In the genomic region with DNA sequence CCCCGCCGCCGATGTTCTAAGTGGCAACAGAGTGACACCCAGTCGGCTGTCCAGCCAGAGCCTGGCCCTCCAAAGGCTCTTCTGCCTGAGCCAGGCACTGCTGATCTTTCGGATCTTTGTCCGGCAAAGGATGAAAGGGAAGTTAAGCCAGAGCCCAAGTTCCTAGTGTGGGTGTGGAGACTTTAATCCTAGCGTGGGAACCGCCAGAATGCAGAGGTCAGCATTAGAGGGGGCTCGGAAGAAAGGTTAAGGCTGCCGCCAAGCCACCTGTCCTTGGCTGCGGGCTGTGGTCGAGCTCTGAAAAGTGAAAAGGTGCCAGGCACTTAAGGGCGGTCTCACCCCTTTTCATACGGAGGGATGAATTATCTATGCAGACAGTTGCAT, we compare ENCODE assay signal across 8 mouse cellular contexts. TPM values are rescaled to one million over a fixed set of nuclear protein-coding genes. Genes with fewer than 3 reads are reported as not detected.
DNase-seq lines count a peak whose midpoint lies in the region; ATAC-seq and TF ChIP-seq lines count a peak whose summit lies in the region.

No protein-coding gene starts in this region.

- H3K4me1 ChIP-seq in kidney, embryonic 16.5 days (ENCODE audit: insufficient read depth, low read length), result peaks cover 23% of the 10 kb centered on the region
- peaks cover 22% of the 10 kb centered on the region for H3K4me1 ChIP-seq in bone marrow macrophage, adult 2 months (ENCODE audit: control insufficient read depth, insufficient read depth, low read length)
- H3K4me1 ChIP-seq in heart, embryonic 14.5 days (ENCODE audit: control insufficient read depth in 2 of 2, insufficient read depth in 2 of 2, low read length in 2 of 2), result peaks cover 12 to 28% of the 10 kb centered on the region in 2 experiments; a peak in 3 of 4 replicates

- H3K4me2 ChIP-seq in kidney, embryonic 16.5 days (replicated peaks; ENCODE audit: low read depth, low read length), result peak overlapping the region; percentile 65
- peak overlapping the region; percentile 77 for H3K4me2 ChIP-seq in heart, embryonic 14.5 days (ENCODE audit: low read length)

- H3K9me3 ChIP-seq in kidney, embryonic 16.5 days (ENCODE audit: low read length), result no peaks in the 10 kb centered on the region
- H3K9me3 ChIP-seq in heart, embryonic 14.5 days (ENCODE audit: control insufficient read depth, low read length), result no peaks in the 10 kb centered on the region

- ATAC-seq in kidney, embryonic 16.5 days (ENCODE audit: low FRiP score, low TSS enrichment), result peak; percentile 2; the same call in 1 of the 2 replicates
- no peak for ATAC-seq in heart, embryonic 14.5 days (ENCODE audit: insufficient number of reproducible peaks, insufficient read depth, low FRiP score, low read depth)

- 1% methylated on average over 14 of the region's 14 CpGs for WGBS in kidney, embryonic 16.5 days
- under 1% methylated on average over 14 of the region's 14 CpGs for WGBS in heart, embryonic 14.5 days

- H3K27me3 ChIP-seq in kidney, embryonic 16.5 days (ENCODE audit: insufficient read depth, low read length), result no peaks in the 10 kb centered on the region
- no peaks in the 10 kb centered on the region for H3K27me3 ChIP-seq in heart, embryonic 14.5 days (ENCODE audit: control insufficient read depth, insufficient read depth, low read length)

- no peak for TF ChIP-seq POLR2A in bone marrow macrophage, adult 2 months (IDR thresholded peaks at IDR 0.05; ENCODE audit: borderline replicate concordance, low read depth, low read length)

- H3K27ac ChIP-seq in kidney, embryonic 16.5 days (ENCODE audit: low read length), result peak overlapping the region; percentile 52
- no peak overlapping the region for H3K27ac ChIP-seq in bone marrow macrophage, adult 2 months (ENCODE audit: insufficient read depth, low read depth, low read length)
- no peak overlapping the region for H3K27ac ChIP-seq in heart, embryonic 14.5 days (replicated peaks in 1 of 2; ENCODE audit: control insufficient read depth in 1 of 2, insufficient read depth in 1 of 2, low read depth in 2 of 2, low read length in 2 of 2)

- TF ChIP-seq CTCF in bone marrow macrophage, adult 2 months (IDR thresholded peaks at IDR 0.05; ENCODE audit: low read depth, low read length), result no peak

- intact Hi-C loops in left cerebral cortex, postnatal 36 days (cut with DNase I), result loop anchor here (2.0 kb wide), 1 partner anchor 31 kb away; the partner anchor contains the start of gene Clec18a

- no peak for DNase-seq in kidney, postnatal 4 days
- DNase-seq in lung, postnatal 36 days, result peak; percentile 2
- no peak for DNase-seq in yolk sac, embryonic 10.5 days (ENCODE audit: low spot score)
- DNase-seq in left cerebral cortex, postnatal 36 days (ENCODE audit: low spot score in 2 of 2), result no peak
- DNase-seq in T-cell, adult 2 months (ENCODE audit: low spot score), result no peak

- no peaks in the 10 kb centered on the region for H3K36me3 ChIP-seq in kidney, embryonic 16.5 days (ENCODE audit: insufficient read depth, low read length)
- no peaks in the 10 kb centered on the region; the same call in 1 of the 2 replicates for H3K36me3 ChIP-seq in heart, embryonic 14.5 days (ENCODE audit: control insufficient read depth, insufficient read depth, low read length)

- peak overlapping the region; percentile 71 for H3K9ac ChIP-seq in kidney, embryonic 16.5 days (replicated peaks; ENCODE audit: low read length)
- H3K9ac ChIP-seq in heart, embryonic 14.5 days (ENCODE audit: low read length), result peak overlapping the region; percentile 61

- H3K4me3 ChIP-seq in kidney, embryonic 16.5 days (ENCODE audit: low read length), result peak overlapping the region; percentile 72
- peak overlapping the region; percentile 91 for H3K4me3 ChIP-seq in bone marrow macrophage, adult 2 months (ENCODE audit: insufficient read depth, low read length)
- H3K4me3 ChIP-seq in heart, embryonic 14.5 days (ENCODE audit: control insufficient read depth in 1 of 2, insufficient read depth in 1 of 2, low read depth in 1 of 2, low read length in 2 of 2), result peak overlapping the region; percentile 53 to 79

RNA-seq across cellular contexts. Expression of gene Exosc6, which starts 5.5 kb away (rescaled TPM):
- polyA plus RNA-seq in kidney, embryonic 16.5 days (2015; fragmentation: Nextera tagmentation; extraction: Ambion mirVana), result 19.1 TPM in 2 replicates
- polyA plus RNA-seq in bone marrow macrophage, adult 2 months (2012; ENCODE audit: insufficient read depth, insufficient read length, missing spikeins), result not detected in 2 replicates
- 10.7 and 14.5 TPM in 2 replicates for polyA plus RNA-seq in heart, embryonic 14.5 days (2014; fragmentation: Nextera tagmentation; extraction: Ambion mirVana)
- not detected for total RNA-seq in left cerebral cortex, postnatal 36 days (2021)

RNA-seq across cellular contexts. Expression of gene Aars, which starts 28.7 kb away (rescaled TPM):
- 57.7 and 66.3 TPM in 2 replicates for polyA plus RNA-seq in kidney, embryonic 16.5 days (2015; fragmentation: Nextera tagmentation; extraction: Ambion mirVana)
- polyA plus RNA-seq in bone marrow macrophage, adult 2 months (2012; ENCODE audit: insufficient read depth, insufficient read length, missing spikeins), result 20.8 and 27.2 TPM in 2 replicates
- polyA plus RNA-seq in heart, embryonic 14.5 days (2014; fragmentation: Nextera tagmentation; extraction: Ambion mirVana), result 31.7 and 35.4 TPM in 2 replicates
- total RNA-seq in left cerebral cortex, postnatal 36 days (2021), result 100 to 1,000 TPM in 1 of 2 experiments, 10 to 100 TPM in 1; 98.9 to 106 TPM

RNA-seq across cellular contexts. Expression of gene Ddx19b, which starts 30.1 kb away (rescaled TPM):
- polyA plus RNA-seq in kidney, embryonic 16.5 days (2015; fragmentation: Nextera tagmentation; extraction: Ambion mirVana), result 6.2 and 6.8 TPM in 2 replicates
- 5.5 and 6.4 TPM in 2 replicates for polyA plus RNA-seq in bone marrow macrophage, adult 2 months (2012; ENCODE audit: insufficient read depth, insufficient read length, missing spikeins)
- polyA plus RNA-seq in heart, embryonic 14.5 days (2014; fragmentation: Nextera tagmentation; extraction: Ambion mirVana), result 3.6 and 4.1 TPM in 2 replicates
- total RNA-seq in left cerebral cortex, postnatal 36 days (2021), result 10 to 100 TPM; 23.3 to 24.1 TPM

RNA-seq across cellular contexts. Expression of gene Clec18a, which starts 30.5 kb away (rescaled TPM):
- 87.0 and 94.7 TPM in 2 replicates for polyA plus RNA-seq in kidney, embryonic 16.5 days (2015; fragmentation: Nextera tagmentation; extraction: Ambion mirVana)
- not detected in 2 replicates for polyA plus RNA-seq in bone marrow macrophage, adult 2 months (2012; ENCODE audit: insufficient read depth, insufficient read length, missing spikeins)
- not detected in 2 replicates for polyA plus RNA-seq in heart, embryonic 14.5 days (2014; fragmentation: Nextera tagmentation; extraction: Ambion mirVana)
- total RNA-seq in left cerebral cortex, postnatal 36 days (2021), result 1 to 10 TPM; 3.2 to 3.5 TPM

RNA-seq across cellular contexts. Expression of gene Pdpr, which starts 32.8 kb away (rescaled TPM):
- 10.5 and 12.7 TPM in 2 replicates for polyA plus RNA-seq in kidney, embryonic 16.5 days (2015; fragmentation: Nextera tagmentation; extraction: Ambion mirVana)
- polyA plus RNA-seq in bone marrow macrophage, adult 2 months (2012; ENCODE audit: insufficient read depth, insufficient read length, missing spikeins), result 8.1 and 11.3 TPM in 2 replicates
- polyA plus RNA-seq in heart, embryonic 14.5 days (2014; fragmentation: Nextera tagmentation; extraction: Ambion mirVana), result 9.3 and 9.8 TPM in 2 replicates
- 10 to 100 TPM; 28.1 to 29.5 TPM for total RNA-seq in left cerebral cortex, postnatal 36 days (2021)

Comparison
In these comparisons a context has a peak if more than half of its experiments do, and no peak if none do; other contexts are left out.
1. RNA of gene Exosc6, which starts 5.5 kb away (polyA plus RNA-seq): 19.1 TPM in kidney, embryonic 16.5 days and 10.7 to 14.5 TPM in heart, embryonic 14.5 days; not detected in bone marrow macrophage, adult 2 months; every median in the first group is over 10 times any median in the second.
2. Peak in every context shown above with its lines, with median percentiles within 50 percentile points of each other: H3K4me3 ChIP-seq.